Mouse (Mus musculus) MEL (cell line): ENCODE data around the gene Atrip. TPM values are rescaled to one million over a fixed set of nuclear protein-coding genes. Genes with fewer than 3 reads are reported as not detected.

Source experiments
- DNase-seq: peaks from one replicate; pipeline ENCODE4 v3.0.0; 2011; ENCODE audit warnings: low read depth, low spot score
- H3K27ac ChIP-seq: 2 replicates; pipeline ENCODE4 v1.5.1; 2012; ENCODE audit warnings: low read depth, mild to moderate bottlenecking, control low read depth, low read length, moderate library complexity; ENCODE audit not compliant: control insufficient read depth
- H3K27me3 ChIP-seq, 2 experiments: fragments of 150-350 bp in 1 of 2; sonication (generic) in 1 of 2; 2 replicates each; pipeline ENCODE4 v1.6.1; 2012; ENCODE audit warnings: low read length in 2 of 2, mild to moderate bottlenecking in 2 of 2, improper control_type of control experiment in 1 of 2, moderate library complexity in 1 of 2; ENCODE audit not compliant: insufficient read depth in 2 of 2, control insufficient read depth in 1 of 2
- H3K36me3 ChIP-seq, 2 experiments: 2 replicates each; pipeline ENCODE4 v1.6.1; 2012 to 2014; ENCODE audit warnings: low read length in 2 of 2, improper control_type of control experiment in 1 of 2, inconsistent platforms in 1 of 2, mild to moderate bottlenecking in 1 of 2; ENCODE audit not compliant: insufficient read depth in 2 of 2, control insufficient read depth in 1 of 2
- H3K4me1 ChIP-seq, 2 experiments: fragments of 150-350 bp in 1 of 2; sonication (generic) in 1 of 2; 2 replicates each; pipeline ENCODE4 v1.6.1; 2012; ENCODE audit warnings: low read length in 2 of 2, improper control_type of control experiment in 1 of 2, mild to moderate bottlenecking in 1 of 2; ENCODE audit not compliant: insufficient read depth in 2 of 2, control insufficient read depth in 1 of 2
- H3K4me3 ChIP-seq, 2 experiments: fragments of 150-350 bp in 1 of 2; sonication (generic) in 1 of 2; 2 replicates each; pipeline ENCODE4 v1.5.1; 2012; ENCODE audit warnings: low read depth in 2 of 2, low read length in 2 of 2, mild to moderate bottlenecking in 2 of 2, moderate library complexity in 2 of 2, control low read depth in 1 of 2, improper control_type of control experiment in 1 of 2; ENCODE audit not compliant: control insufficient read depth in 1 of 2, insufficient read depth in 1 of 2
- H3K79me2 ChIP-seq: 2 replicates; pipeline ENCODE4 v1.6.1; 2012; ENCODE audit warnings: mild to moderate bottlenecking, low read length, moderate library complexity; ENCODE audit not compliant: control insufficient read depth, poor library complexity, insufficient read depth
- H3K9ac ChIP-seq: 2 replicates; pipeline ENCODE4 v1.6.1; 2012; ENCODE audit warnings: low read depth, mild to moderate bottlenecking, control low read depth, low read length, moderate library complexity; ENCODE audit not compliant: control insufficient read depth, poor library complexity, severe bottlenecking
- H3K9me3 ChIP-seq: fragments of 150-350 bp; sonication (generic); replicated peaks from 2 replicates; pipeline ENCODE4 v1.6.1; 2012; ENCODE audit warnings: mild to moderate bottlenecking, low read length, improper control_type of control experiment, moderate library complexity; ENCODE audit not compliant: insufficient read depth
- CHD1 ChIP-seq: IDR thresholded peaks from 2 replicates; pipeline ENCODE4 v1.6.1; 2012; ENCODE audit warnings: low read depth, mild to moderate bottlenecking, inconsistent platforms, low read length, improper control_type of control experiment
- CHD2 ChIP-seq: IDR thresholded peaks from 2 replicates; pipeline ENCODE4 v1.6.1; 2011; ENCODE audit warnings: low read length, improper control_type of control experiment
- E2F4 ChIP-seq: IDR thresholded peaks from 2 replicates; pipeline ENCODE4 v1.6.1; 2011; ENCODE audit warnings: low read depth, low read length, improper control_type of control experiment, borderline replicate concordance
- ELF1 ChIP-seq: IDR thresholded peaks from 2 replicates; pipeline ENCODE4 v1.6.1; 2014; ENCODE audit warnings: low read depth, mild to moderate bottlenecking, inconsistent platforms, low read length, improper control_type of control experiment, moderate library complexity
- GABPA ChIP-seq: IDR thresholded peaks from 2 replicates; pipeline ENCODE4 v1.6.1; 2012; ENCODE audit warnings: low read depth, mild to moderate bottlenecking, inconsistent platforms, low read length, improper control_type of control experiment, moderate library complexity
- GATA1 ChIP-seq: IDR thresholded peaks from 2 replicates; pipeline ENCODE4 v1.6.1; 2011; ENCODE audit warnings: low read depth, low read length, improper control_type of control experiment
- KAT2A ChIP-seq: conservative IDR thresholded peaks from 2 replicates; pipeline ENCODE4 v1.6.1; 2012; ENCODE audit warnings: low read depth, low read length, improper control_type of control experiment, inconsistent platforms
- MAX ChIP-seq: IDR thresholded peaks from 2 replicates; pipeline ENCODE4 v1.6.1; 2011; ENCODE audit warnings: low read length, improper control_type of control experiment
- MEF2A ChIP-seq: IDR thresholded peaks from 2 replicates; pipeline ENCODE4 v1.6.1; 2014; ENCODE audit warnings: low read depth, mild to moderate bottlenecking, inconsistent platforms, low read length, improper control_type of control experiment; ENCODE audit not compliant: poor library complexity, insufficient replicate concordance, severe bottlenecking; ENCODE audit errors: extremely low read depth
- MXI1 ChIP-seq: IDR thresholded peaks from 2 replicates; pipeline ENCODE4 v1.6.1; 2011; ENCODE audit warnings: mild to moderate bottlenecking, low read depth, low read length, improper control_type of control experiment
- MYC ChIP-seq: IDR thresholded peaks from 2 replicates; pipeline ENCODE4 v1.6.1; 2011; ENCODE audit warnings: low read depth, mild to moderate bottlenecking, low read length, improper control_type of control experiment, moderate library complexity
- NRF1 ChIP-seq: IDR thresholded peaks from 2 replicates; pipeline ENCODE4 v1.6.1; 2014; ENCODE audit warnings: low read depth, mild to moderate bottlenecking, inconsistent platforms, low read length, improper control_type of control experiment, moderate library complexity; ENCODE audit not compliant: poor library complexity, insufficient read depth, severe bottlenecking
- RAD21 ChIP-seq: IDR thresholded peaks from 2 replicates; pipeline ENCODE4 v1.6.1; 2011; ENCODE audit warnings: mild to moderate bottlenecking, low read depth, low read length, improper control_type of control experiment
- RCOR1 ChIP-seq: IDR thresholded peaks from 2 replicates; pipeline ENCODE4 v1.6.1; 2012; ENCODE audit warnings: low read depth, mild to moderate bottlenecking, inconsistent platforms, low read length, improper control_type of control experiment
- TAL1 ChIP-seq: IDR thresholded peaks from 2 replicates; pipeline ENCODE4 v1.6.1; 2012; ENCODE audit warnings: mild to moderate bottlenecking, inconsistent platforms, low read length, moderate library complexity, mixed read lengths
- UBTF ChIP-seq: IDR thresholded peaks from 2 replicates; pipeline ENCODE4 v1.6.1; 2012; ENCODE audit warnings: low read depth, mild to moderate bottlenecking, inconsistent platforms, low read length, improper control_type of control experiment, moderate library complexity, borderline replicate concordance; ENCODE audit not compliant: insufficient read depth
- USF2 ChIP-seq, 2 experiments: IDR thresholded peaks; 2 replicates each; pipeline ENCODE4 v1.6.1; 2011 to 2012; ENCODE audit warnings: improper control_type of control experiment in 2 of 2, low read length in 2 of 2, borderline replicate concordance in 1 of 2, inconsistent platforms in 1 of 2, low read depth in 1 of 2, mild to moderate bottlenecking in 1 of 2; ENCODE audit not compliant: insufficient read depth in 1 of 2
- ZC3H11A ChIP-seq: IDR thresholded peaks from 2 replicates; pipeline ENCODE4 v1.6.1; 2012; ENCODE audit warnings: low read depth, mild to moderate bottlenecking, inconsistent platforms, low read length, improper control_type of control experiment
- ZNF384 ChIP-seq: IDR thresholded peaks from 2 replicates; pipeline ENCODE4 v1.6.1; 2012; ENCODE audit warnings: low read depth, mild to moderate bottlenecking, inconsistent platforms, low read length, improper control_type of control experiment
- polyA plus RNA-seq, 2 experiments: library from polyadenylated mRNA; stranded (reverse) in 1 of 2; unstranded in 1 of 2; fragments of >175 nt in 1 of 2; fragments of >200 nt in 1 of 2; gene quantifications; 2 replicates each; pipeline versions ENCODE4 v1.2.1 to v1.2.4; 2012; ENCODE audit warnings: low replicate concordance in 2 of 2, low read depth in 1 of 2; ENCODE audit not compliant: insufficient read length in 2 of 2, insufficient read depth in 1 of 2, missing spikeins in 1 of 2
- total RNA-seq: library from RNA; depleted of rRNA; stranded (reverse); fragments of 300-350 nt; gene quantifications from 2 replicates; pipeline ENCODE4 v1.2.3, GENCODE M21; 2012

The Atrip gene
- total and polyA plus RNA-seq, 3 experiments, result 18.4 to 35.3 TPM; not detected in 1

- no peak overlapping the region for H3K27ac ChIP-seq
- H3K9ac ChIP-seq, result no peak overlapping the region
- peaks cover 0 to 3% of the 10 kb centered on the region in 2 experiments; a peak in 2 of 4 replicates for H3K36me3 ChIP-seq
- H3K4me1 ChIP-seq, result peaks cover 3% of the 10 kb centered on the region in 2 experiments; a peak in 2 of 4 replicates
- no peak overlapping the region for H3K4me3 ChIP-seq
- no peak for DNase-seq
- TF ChIP-seq ZNF384, result no peak
- no peak for TF ChIP-seq MXI1
- no peak for TF ChIP-seq RCOR1
- no peak for TF ChIP-seq MEF2A
- no peak for TF ChIP-seq KAT2A
- no peak for TF ChIP-seq CHD1
- TF ChIP-seq E2F4, result no peak
- TF ChIP-seq RAD21, result no peak
- TF ChIP-seq CHD2, result no peak
- TF ChIP-seq USF2 (IDR thresholded peaks at IDR 0.05; ENCODE audit: borderline replicate concordance in 1 of 2, insufficient read depth in 1 of 2, low read depth in 1 of 2, low read length in 2 of 2), result no peak
- no peak for TF ChIP-seq GATA1
- TF ChIP-seq ZC3H11A, result no peak
- no peak for TF ChIP-seq GABPA
- no peak for TF ChIP-seq ELF1
- TF ChIP-seq NRF1, result no peak
- no peak for TF ChIP-seq MAX
- TF ChIP-seq TAL1, result no peak
- no peak for TF ChIP-seq UBTF
- TF ChIP-seq MYC, result no peak
- H3K9me3 ChIP-seq, result no peaks in the 10 kb centered on the region
- H3K27me3 ChIP-seq, result no peaks in the 10 kb centered on the region
- peaks cover 1% of the 10 kb centered on the region; the same call in 1 of the 2 replicates for H3K79me2 ChIP-seq
Measured at GRCm38 (mm10) chr9:109049996-109050673, 23.8 kb downstream of the Atrip start.

- no peak for DNase-seq
- Histone ChIP-seq H3K36me3 (no peaks in the 10 kb centered on the region; a peak in 1 of 4 replicates), H3K9me3 (no peaks in the 10 kb centered on the region), H3K9ac (no peak overlapping the region), H3K27ac (no peak overlapping the region), H3K4me1 (peaks cover 0 to 3% of the 10 kb centered on the region in 2 experiments; a peak in 1 of 4 replicates), H3K4me3 (no peak overlapping the region), H3K79me2 (no peaks in the 10 kb centered on the region), H3K27me3 (no peaks in the 10 kb centered on the region)
- TF ChIP-seq ZNF384 (0 out of 2 replicates have a peak, but pooled peaks have one; percentile 21), UBTF (no peak)
Measured at GRCm38 (mm10) chr9:109049316-109049715, 24.6 kb downstream of the Atrip start.
